Mouse (Mus musculus): ENCODE results near the gene Hpse. TPM values are rescaled to one million over a fixed set of nuclear protein-coding genes. Genes with fewer than 3 reads are reported as not detected.

The Hpse gene
- total and polyA plus RNA-seq, 2 experiments from 2014 or later = 0.39 to 3.2 TPM

DNA sequence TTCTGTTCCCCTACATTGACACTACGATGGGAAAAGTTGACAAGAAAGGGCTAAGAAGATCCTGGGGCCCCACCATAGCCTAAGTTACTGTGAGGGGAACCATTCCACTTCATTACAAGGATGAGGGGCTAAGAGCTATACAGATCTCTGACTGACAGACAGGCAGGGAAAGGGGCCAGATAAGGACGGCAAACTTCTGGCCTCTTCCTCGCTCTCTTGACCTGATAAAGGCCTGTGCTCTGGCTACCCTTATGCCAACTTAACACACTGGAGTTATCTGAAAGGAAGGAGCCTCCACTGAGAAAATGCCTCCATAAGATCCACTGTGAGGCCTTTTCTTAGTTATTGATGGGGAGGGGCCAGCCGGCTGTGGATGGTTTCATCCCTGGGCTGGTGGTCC, 83.6 kb downstream of the Hpse start:
- no peak for TF ChIP-seq CTCF (IDR thresholded peaks at IDR 0.05)
- WGBS = 91% methylated on average over 4 of the region's 4 CpGs
- Histone ChIP-seq H3K36me3 (ENCODE audit: insufficient read depth, low read length) (no peaks in the 10 kb centered on the region), H3K9me3 (ENCODE audit: low read length) (no peaks in the 10 kb centered on the region), H3K4me3 (ENCODE audit: low read depth, low read length) (no peak overlapping the region), H3K27me3 (ENCODE audit: insufficient read depth, low read length) (no peaks in the 10 kb centered on the region), H3K9ac (replicated peaks; ENCODE audit: low read length, poor library complexity, severe bottlenecking) (no peak overlapping the region), H3K4me2 (ENCODE audit: low read depth, low read length, poor library complexity, severe bottlenecking) (no peak overlapping the region), H3K4me1 (ENCODE audit: insufficient read depth, low read length) (no peaks in the 10 kb centered on the region), H3K27ac (ENCODE audit: low read depth, low read length) (no peak overlapping the region)
- DNase-seq (ENCODE audit: low spot score) (no peak), ATAC-seq (ENCODE audit: low FRiP score) (no peak)

- H3K27me3 ChIP-seq (ENCODE audit: insufficient read depth, low read length) = no peaks in the 10 kb centered on the region
- H3K36me3 ChIP-seq (ENCODE audit: insufficient read depth, low read length) = no peaks in the 10 kb centered on the region
- ATAC-seq (ENCODE audit: low FRiP score) (no peak), DNase-seq (ENCODE audit: low spot score) (no peak)
- H3K4me3 ChIP-seq (ENCODE audit: low read depth, low read length) = no peak overlapping the region
- TF ChIP-seq CTCF (IDR thresholded peaks at IDR 0.05) = no peak
- H3K9me3 ChIP-seq (ENCODE audit: low read length) = no peaks in the 10 kb centered on the region
- H3K4me1 ChIP-seq (ENCODE audit: insufficient read depth, low read length) = no peaks in the 10 kb centered on the region
- H3K4me2 ChIP-seq (ENCODE audit: low read depth, low read length, poor library complexity, severe bottlenecking) = no peak overlapping the region
- no peak overlapping the region for H3K9ac ChIP-seq (replicated peaks; ENCODE audit: low read length, poor library complexity, severe bottlenecking)
- no peak overlapping the region for H3K27ac ChIP-seq (ENCODE audit: low read depth, low read length)
- WGBS = 88% methylated on average over 8 of the region's 8 CpGs
Measured at GRCm38 (mm10) chr5:100634885-100635478, 84.5 kb downstream of the Hpse start.

GRCm38 (mm10) chr5:100632540-100633129, 86.9 kb downstream of the Hpse start:
- no peak for DNase-seq (ENCODE audit: low spot score)
- 87% methylated on average over 8 of the region's 8 CpGs for WGBS
- H3K4me2 ChIP-seq (ENCODE audit: low read depth, low read length, poor library complexity, severe bottlenecking) = no peak overlapping the region

More at GRCm38 (mm10) chr5:100632540-100633129, 86.9 kb downstream of the Hpse start:
- H3K9me3 ChIP-seq (ENCODE audit: low read length) = no peaks in the 10 kb centered on the region
- no peaks in the 10 kb centered on the region for H3K27me3 ChIP-seq (ENCODE audit: insufficient read depth, low read length)
- H3K27ac ChIP-seq (ENCODE audit: low read depth, low read length) = no peak overlapping the region
- TF ChIP-seq CTCF (IDR thresholded peaks at IDR 0.05) = no peak
- no peaks in the 10 kb centered on the region for H3K36me3 ChIP-seq (ENCODE audit: insufficient read depth, low read length)
- H3K4me1 ChIP-seq (ENCODE audit: insufficient read depth, low read length) = no peaks in the 10 kb centered on the region
- ATAC-seq (ENCODE audit: low FRiP score) = no peak
- no peak overlapping the region for H3K9ac ChIP-seq (replicated peaks; ENCODE audit: low read length, poor library complexity, severe bottlenecking)
- no peak overlapping the region for H3K4me3 ChIP-seq (ENCODE audit: low read depth, low read length)

Other genes with a start within 250 kb of the Hpse start
- 10.9 and 11.4 TPM in 2 replicates for gene Lin54, start 219.1 kb downstream of the Hpse start, total RNA-seq (2014; rRNA removed)
- gene Lin54, start 219.1 kb downstream of the Hpse start, polyA plus RNA-seq (2015; fragmentation: Nextera tagmentation; extraction: Ambion mirVana) = 6.0 and 6.3 TPM in 2 replicates
- gene Cops4, start 201.4 kb downstream of the Hpse start, total RNA-seq (2014; rRNA removed) = 100 and 108 TPM in 2 replicates
- gene Cops4, start 201.4 kb downstream of the Hpse start, polyA plus RNA-seq (2015; fragmentation: Nextera tagmentation; extraction: Ambion mirVana) = 168 and 174 TPM in 2 replicates
- 3.4 and 3.7 TPM in 2 replicates for gene Plac8, start 147.5 kb downstream of the Hpse start, total RNA-seq (2014; rRNA removed)
- gene Plac8, start 147.5 kb downstream of the Hpse start, polyA plus RNA-seq (2015; fragmentation: Nextera tagmentation; extraction: Ambion mirVana) = 1.3 and 1.7 TPM in 2 replicates
- 96.0 and 143 TPM in 2 replicates for gene Coq2, start 44.6 kb downstream of the Hpse start, total RNA-seq (2014; rRNA removed)
- gene Coq2, start 44.6 kb downstream of the Hpse start, polyA plus RNA-seq (2015; fragmentation: Nextera tagmentation; extraction: Ambion mirVana) = 68.2 and 69.4 TPM in 2 replicates
- 17.4 and 39.4 TPM in 2 replicates for gene Helq, start 78.9 kb upstream of the Hpse start, total RNA-seq (2014; rRNA removed)
- 12.2 and 13.3 TPM in 2 replicates for gene Helq, start 78.9 kb upstream of the Hpse start, polyA plus RNA-seq (2015; fragmentation: Nextera tagmentation; extraction: Ambion mirVana)
- gene Mrps18c, start 78.9 kb upstream of the Hpse start, total RNA-seq (2014; rRNA removed) = 37.1 and 74.5 TPM in 2 replicates
- gene Mrps18c, start 78.9 kb upstream of the Hpse start, polyA plus RNA-seq (2015; fragmentation: Nextera tagmentation; extraction: Ambion mirVana) = 169 and 180 TPM in 2 replicates
- gene Abraxas1, start 101.2 kb upstream of the Hpse start, total RNA-seq (2014; rRNA removed) = 7.3 and 10.8 TPM in 2 replicates
- gene Abraxas1, start 101.2 kb upstream of the Hpse start, polyA plus RNA-seq (2015; fragmentation: Nextera tagmentation; extraction: Ambion mirVana) = 6.4 and 8.7 TPM in 2 replicates
- gene Gpat3, start 126.0 kb upstream of the Hpse start, total RNA-seq (2014; rRNA removed) = 1.1 and 2.0 TPM in 2 replicates
- gene Gpat3, start 126.0 kb upstream of the Hpse start, polyA plus RNA-seq (2015; fragmentation: Nextera tagmentation; extraction: Ambion mirVana) = 0.83 and 0.91 TPM in 2 replicates